Mouse (Mus musculus) stomach, embryonic 15.5 days (tissue): Measurements from ENCODE around the gene Nr2c1. TPM values are rescaled to one million over a fixed set of nuclear protein-coding genes. Genes with fewer than 3 reads are reported as not detected.
A peak's percentile ranks its signal among the peaks of the same experiment; 100 is the strongest.

ENCODE experiments used
- ATAC-seq: fragments of 200-750 bp; cut with Nextera tagmentation; 2 replicates; pipeline ENCODE4 v1.8.0; 2017; ENCODE audit warnings: low read depth, moderate number of reproducible peaks, moderate TSS enrichment; ENCODE audit not compliant: insufficient read depth, low FRiP score
- H3K27ac ChIP-seq: fragments of 300-500 bp; sonication (generic); 2 replicates; pipeline ENCODE4 v1.5.1; 2015; ENCODE audit warnings: mild to moderate bottlenecking, inconsistent platforms
- H3K27me3 ChIP-seq: fragments of 300-500 bp; sonication (generic); replicated peaks from 2 replicates; pipeline ENCODE4 v1.6.1; 2015; ENCODE audit warnings: inconsistent platforms
- H3K36me3 ChIP-seq: fragments of 300-500 bp; sonication (generic); 2 replicates; pipeline ENCODE4 v1.6.1; 2015; ENCODE audit warnings: inconsistent platforms
- H3K4me1 ChIP-seq: fragments of 300-500 bp; sonication (generic); 2 replicates; pipeline ENCODE4 v1.6.1; 2015; ENCODE audit warnings: inconsistent platforms
- H3K4me2 ChIP-seq: fragments of 300-500 bp; sonication (generic); 2 replicates; pipeline ENCODE4 v1.6.1; 2015; ENCODE audit warnings: mild to moderate bottlenecking, inconsistent platforms
- H3K4me3 ChIP-seq: fragments of 300-500 bp; sonication (generic); replicated peaks from 2 replicates; pipeline ENCODE4 v1.5.1; 2015; ENCODE audit warnings: inconsistent platforms
- H3K9ac ChIP-seq: fragments of 300-500 bp; sonication (generic); 2 replicates; pipeline ENCODE4 v1.6.1; 2015; ENCODE audit warnings: inconsistent platforms
- H3K9me3 ChIP-seq: fragments of 300-500 bp; sonication (generic); 2 replicates; pipeline ENCODE4 v1.6.1; 2016; ENCODE audit warnings: inconsistent platforms
- WGBS: fragments of 180-500 bp; shearing (Covaris S2); methylation state at CpG from one replicate; pipeline ENCODE4 v1.1.7; 2015; 5-methylcytosine and 5-hydroxymethylcytosine counted together
- polyA plus RNA-seq: library from polyadenylated mRNA; unstranded; fragments of >200 nt; fragmentation: Nextera tagmentation; extraction: Ambion mirVana; gene quantifications from 2 replicates; pipeline ENCODE4 v1.2.1, GENCODE M21; 2015

The Nr2c1 gene
- polyA plus RNA-seq, 1 experiment from 2014 or later, result 8.7 TPM

GRCm38 (mm10) chr10:94144581-94144980, 3.2 kb upstream of the Nr2c1 start:
- Histone ChIP-seq H3K9ac (no peak overlapping the region), H3K4me3 (no peak overlapping the region), H3K36me3 (no peaks in the 10 kb centered on the region), H3K4me1 (peaks cover 6% of the 10 kb centered on the region; the same call in 1 of the 2 replicates), H3K27me3 (no peaks in the 10 kb centered on the region), H3K27ac (no peak overlapping the region), H3K4me2 (no peak overlapping the region), H3K9me3 (no peaks in the 10 kb centered on the region)
- WGBS, result 48% methylated on average over 5 of the region's 5 CpGs
- ATAC-seq, result no peak

- peak overlapping the region; percentile 95 for H3K4me3 ChIP-seq
- no peaks in the 10 kb centered on the region for H3K27me3 ChIP-seq
- no peaks in the 10 kb centered on the region for H3K36me3 ChIP-seq
- 0 out of 2 replicates have a peak overlapping the region, but pooled peaks have one; percentile 96 for H3K9ac ChIP-seq
- H3K9me3 ChIP-seq, result no peaks in the 10 kb centered on the region
- peak; percentile 42; the same call in 1 of the 2 replicates for ATAC-seq
- H3K4me2 ChIP-seq, result peak overlapping the region; percentile 68
- H3K4me1 ChIP-seq, result peaks cover 16% of the 10 kb centered on the region; the same call in 1 of the 2 replicates
- WGBS, result 7% methylated on average over 8 of the region's 8 CpGs
- H3K27ac ChIP-seq, result peak overlapping the region; percentile 96
Measured at GRCm38 (mm10) chr10:94147391-94147755, 450 bp upstream of the Nr2c1 start.

- Histone ChIP-seq H3K4me3 (no peak overlapping the region), H3K9me3 (no peaks in the 10 kb centered on the region), H3K27me3 (no peaks in the 10 kb centered on the region), H3K4me1 (peaks cover 16% of the 10 kb centered on the region; the same call in 1 of the 2 replicates), H3K36me3 (0 out of 2 replicates have a peak, but pooled peaks cover 3% of the 10 kb centered on the region), H3K4me2 (0 out of 2 replicates have a peak overlapping the region, but pooled peaks have one; percentile 9), H3K9ac (no peak overlapping the region), H3K27ac (peak overlapping the region; percentile 62; the same call in 1 of the 2 replicates)
- ATAC-seq, result no peak
- 59% methylated on average over 4 of the region's 4 CpGs for WGBS
Measured at GRCm38 (mm10) chr10:94151488-94151887, 3.7 kb downstream of the Nr2c1 start.

GRCm38 (mm10) chr10:94153841-94154240, 6.0 kb downstream of the Nr2c1 start:
- ATAC-seq, result no peak
- Histone ChIP-seq H3K36me3 (peaks cover 10% of the 10 kb centered on the region; the same call in 1 of the 2 replicates), H3K4me2 (no peak overlapping the region), H3K4me3 (no peak overlapping the region), H3K9ac (no peak overlapping the region), H3K9me3 (no peaks in the 10 kb centered on the region), H3K4me1 (peaks cover 16% of the 10 kb centered on the region; the same call in 1 of the 2 replicates), H3K27ac (no peak overlapping the region), H3K27me3 (no peaks in the 10 kb centered on the region)

- Histone ChIP-seq H3K27ac (no peak overlapping the region), H3K27me3 (no peaks in the 10 kb centered on the region), H3K4me3 (no peak overlapping the region), H3K9me3 (no peaks in the 10 kb centered on the region), H3K4me2 (no peak overlapping the region), H3K36me3 (peaks cover 21% of the 10 kb centered on the region), H3K9ac (no peak overlapping the region), H3K4me1 (no peaks in the 10 kb centered on the region)
- 91% methylated on average over 6 of the region's 6 CpGs for WGBS
- ATAC-seq, result no peak
Measured at GRCm38 (mm10) chr10:94158962-94159361, 11.1 kb downstream of the Nr2c1 start.

- H3K9me3 ChIP-seq, result no peaks in the 10 kb centered on the region
- no peak for ATAC-seq
- H3K27ac ChIP-seq, result no peak overlapping the region
- H3K27me3 ChIP-seq, result no peaks in the 10 kb centered on the region
- no peak overlapping the region for H3K9ac ChIP-seq
- H3K4me3 ChIP-seq, result no peak overlapping the region
- H3K4me2 ChIP-seq, result no peak overlapping the region
- 86% methylated on average over 4 of the region's 4 CpGs for WGBS
- no peaks in the 10 kb centered on the region for H3K4me1 ChIP-seq
- peaks cover 26% of the 10 kb centered on the region for H3K36me3 ChIP-seq
Measured at GRCm38 (mm10) chr10:94159406-94159805, 11.6 kb downstream of the Nr2c1 start.

- no peak for ATAC-seq
- 89% methylated on average over 5 of the region's 5 CpGs for WGBS
- H3K4me3 ChIP-seq, result no peak overlapping the region
- no peak overlapping the region for H3K27ac ChIP-seq
- peaks cover 32% of the 10 kb centered on the region for H3K36me3 ChIP-seq
- H3K9ac ChIP-seq, result no peak overlapping the region
- no peak overlapping the region for H3K4me2 ChIP-seq
- H3K27me3 ChIP-seq, result no peaks in the 10 kb centered on the region
- no peaks in the 10 kb centered on the region for H3K9me3 ChIP-seq
- H3K4me1 ChIP-seq, result no peaks in the 10 kb centered on the region
Measured at GRCm38 (mm10) chr10:94161051-94161765, 13.4 kb downstream of the Nr2c1 start.

GRCm38 (mm10) chr10:94162031-94162430, 14.2 kb downstream of the Nr2c1 start:
- no peak for ATAC-seq
- no peak overlapping the region for H3K27ac ChIP-seq
- 92% methylated on average over 7 of the region's 7 CpGs for WGBS
- H3K4me3 ChIP-seq, result no peak overlapping the region
- no peak overlapping the region for H3K9ac ChIP-seq
- no peaks in the 10 kb centered on the region for H3K27me3 ChIP-seq
- no peaks in the 10 kb centered on the region for H3K4me1 ChIP-seq
- H3K36me3 ChIP-seq, result peaks cover 35% of the 10 kb centered on the region
- H3K4me2 ChIP-seq, result no peak overlapping the region
- H3K9me3 ChIP-seq, result no peaks in the 10 kb centered on the region

- no peak overlapping the region for H3K9ac ChIP-seq
- no peaks in the 10 kb centered on the region for H3K4me1 ChIP-seq
- peaks cover 33% of the 10 kb centered on the region for H3K36me3 ChIP-seq
- H3K4me2 ChIP-seq, result no peak overlapping the region
- no peak overlapping the region for H3K4me3 ChIP-seq
- no peak overlapping the region for H3K27ac ChIP-seq
- WGBS, result 79% methylated on average over 5 of the region's 5 CpGs
- H3K27me3 ChIP-seq, result no peaks in the 10 kb centered on the region
- H3K9me3 ChIP-seq, result no peaks in the 10 kb centered on the region
- no peak for ATAC-seq
Measured at GRCm38 (mm10) chr10:94164104-94164845, 16.5 kb downstream of the Nr2c1 start.

- no peak overlapping the region for H3K4me2 ChIP-seq
- no peak for ATAC-seq
- H3K4me3 ChIP-seq, result no peak overlapping the region
- no peak overlapping the region for H3K9ac ChIP-seq
- H3K9me3 ChIP-seq, result no peaks in the 10 kb centered on the region
- H3K4me1 ChIP-seq, result no peaks in the 10 kb centered on the region
- H3K27me3 ChIP-seq, result no peaks in the 10 kb centered on the region
- 79% methylated on average over 16 of the region's 16 CpGs for WGBS
- H3K36me3 ChIP-seq, result peaks cover 36% of the 10 kb centered on the region
- H3K27ac ChIP-seq, result no peak overlapping the region
Measured at GRCm38 (mm10) chr10:94165426-94165825, 17.6 kb downstream of the Nr2c1 start.

GRCm38 (mm10) chr10:94167051-94167750, 19.4 kb downstream of the Nr2c1 start:
- Histone ChIP-seq H3K4me3 (no peak overlapping the region), H3K27ac (no peak overlapping the region), H3K27me3 (no peaks in the 10 kb centered on the region), H3K4me2 (no peak overlapping the region), H3K9me3 (no peaks in the 10 kb centered on the region), H3K36me3 (peaks cover 36% of the 10 kb centered on the region), H3K4me1 (no peaks in the 10 kb centered on the region), H3K9ac (no peak overlapping the region)
- no peak for ATAC-seq
- WGBS, result 91% methylated on average over 11 of the region's 11 CpGs
